Mouse (Mus musculus) 3134 (cell line): ENCODE data around the gene Tmem243.

Experiments
- DNase-seq: peaks from one replicate; pipeline ENCODE4 v3.0.0-alpha.2; 2011; ENCODE audit warnings: low spot score; ENCODE audit not compliant: insufficient read length; ENCODE audit errors: extremely low read depth

The Tmem243 gene

DNA sequence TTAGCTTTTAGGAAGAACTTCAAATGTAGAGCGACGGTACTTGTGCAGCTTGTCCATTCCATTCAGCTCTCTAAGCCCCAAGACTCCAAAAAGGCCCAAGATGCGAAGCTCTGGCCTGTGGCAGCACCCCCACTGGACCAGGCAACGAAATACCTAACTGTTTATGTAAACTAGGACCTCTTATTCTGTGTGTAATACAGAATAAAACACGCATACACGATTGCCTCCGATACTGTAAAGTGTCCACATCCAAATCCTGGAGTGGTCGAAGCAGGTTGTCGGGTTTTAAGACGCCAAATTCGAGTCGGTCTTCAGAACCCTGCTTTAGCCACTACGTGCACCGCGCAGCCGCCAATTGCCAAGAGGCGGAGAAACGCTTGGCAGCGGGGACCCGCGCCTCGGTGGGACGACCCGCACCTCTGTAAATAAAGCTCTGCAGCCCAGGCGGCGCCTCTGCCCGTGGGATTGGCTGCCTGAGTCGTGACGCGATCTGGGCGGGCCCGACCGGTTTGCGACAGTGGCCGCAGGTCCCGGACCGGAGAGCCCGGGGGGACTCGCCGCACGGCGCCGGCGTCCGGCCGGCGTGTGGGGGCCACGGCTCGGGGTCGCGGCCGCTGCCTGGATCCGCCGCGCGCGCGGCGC is at the start of gene Tmem243:
Gene Tmem243 (plus strand): TSS at position 462 of the 642 bp plus-strand sequence.
- DNase-seq, result peak; percentile 86

DNA sequence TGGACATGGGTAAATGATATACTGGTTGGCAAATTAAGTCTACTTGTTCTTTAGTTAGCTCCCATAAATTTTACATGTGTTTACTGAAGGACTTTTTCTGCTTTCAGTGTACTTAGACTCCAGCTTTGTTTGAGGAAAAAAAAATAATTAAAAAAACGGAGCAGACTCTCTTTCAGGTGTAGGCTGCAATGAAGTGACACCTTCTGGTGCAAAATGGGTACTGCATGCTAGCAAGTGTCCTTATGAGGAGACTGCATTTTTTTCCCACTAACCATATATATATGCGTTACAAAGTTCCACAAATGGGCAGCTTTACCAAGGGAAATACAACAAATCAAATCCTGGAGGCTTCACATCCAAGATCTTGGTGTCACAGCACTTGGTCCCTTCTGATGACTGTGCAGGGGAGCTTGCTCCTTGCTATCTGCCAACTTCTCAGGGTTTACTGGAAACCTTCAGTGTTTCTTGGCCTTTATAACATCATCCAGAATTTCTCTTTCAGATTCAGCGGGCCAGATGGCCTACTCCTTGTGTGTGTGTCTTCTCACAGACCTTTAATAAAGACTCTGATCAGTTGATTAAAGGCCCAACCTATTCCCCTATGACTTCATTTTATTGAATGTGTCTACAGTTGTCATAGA is 44.3 kb upstream of the Tmem243 start:
- no peak for DNase-seq

DNA sequence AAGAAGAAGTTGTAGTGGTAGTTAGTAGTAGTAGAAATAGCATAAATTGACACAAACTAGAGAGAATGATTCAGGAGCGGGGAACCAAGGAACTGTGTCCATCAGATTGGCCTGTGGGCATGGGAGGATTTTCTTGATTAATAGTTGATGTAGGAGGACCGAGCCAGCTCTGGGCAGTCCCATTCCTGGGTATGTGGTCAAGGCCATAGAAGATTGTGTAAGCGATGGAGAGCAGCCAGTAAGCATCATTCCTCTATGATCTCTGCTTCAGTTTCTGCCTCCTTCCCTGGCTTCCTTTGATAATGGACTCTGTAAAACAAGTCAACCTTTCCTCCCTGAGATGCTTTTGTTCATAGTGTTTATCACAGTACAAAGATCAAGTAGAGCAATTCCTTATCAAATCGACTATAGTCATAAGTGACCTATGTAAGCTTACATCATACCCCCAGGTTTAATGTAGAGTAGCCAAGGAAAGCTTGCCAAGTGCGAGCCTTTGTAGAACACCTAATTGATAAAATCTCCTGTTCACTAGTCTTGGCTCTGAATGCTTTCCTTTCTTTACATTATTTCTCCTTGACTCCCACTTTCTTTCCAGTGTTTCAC is 43.1 kb upstream of the Tmem243 start:
- DNase-seq, result no peak

DNA sequence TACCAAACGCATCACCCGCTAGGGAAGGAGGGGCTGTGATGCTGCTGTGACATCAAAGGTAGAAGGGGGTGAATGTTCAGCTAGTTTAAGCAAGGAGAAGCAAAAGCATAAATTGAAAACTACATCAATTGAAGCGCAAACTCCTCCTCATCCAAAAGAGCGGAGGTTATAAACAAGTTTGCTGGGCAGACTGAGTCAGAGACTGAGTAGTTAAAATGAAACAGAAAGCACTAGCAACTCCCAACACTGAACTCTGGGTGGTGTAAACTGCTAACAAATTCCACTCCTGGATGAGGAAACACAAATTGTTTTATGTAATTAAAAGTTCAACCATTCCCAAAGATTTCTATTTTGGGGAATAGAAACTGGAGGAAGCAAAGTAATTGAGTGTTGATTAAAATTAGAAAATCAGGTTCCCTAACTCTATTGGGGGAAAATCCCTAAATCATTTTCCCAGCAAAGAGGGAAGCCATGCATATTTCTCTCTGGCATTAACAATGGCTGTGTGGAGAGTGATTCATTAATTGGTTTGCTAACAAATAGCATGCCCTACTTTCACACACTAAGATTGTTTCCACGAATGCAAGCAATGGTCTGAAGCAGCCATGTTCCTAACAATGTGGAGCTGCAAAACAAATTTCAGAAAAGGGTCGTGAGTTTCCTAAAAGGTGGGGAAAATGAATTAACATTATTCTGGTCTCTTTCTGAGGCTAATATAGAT is 41.0 kb upstream of the Tmem243 start:
- no peak for DNase-seq

DNA sequence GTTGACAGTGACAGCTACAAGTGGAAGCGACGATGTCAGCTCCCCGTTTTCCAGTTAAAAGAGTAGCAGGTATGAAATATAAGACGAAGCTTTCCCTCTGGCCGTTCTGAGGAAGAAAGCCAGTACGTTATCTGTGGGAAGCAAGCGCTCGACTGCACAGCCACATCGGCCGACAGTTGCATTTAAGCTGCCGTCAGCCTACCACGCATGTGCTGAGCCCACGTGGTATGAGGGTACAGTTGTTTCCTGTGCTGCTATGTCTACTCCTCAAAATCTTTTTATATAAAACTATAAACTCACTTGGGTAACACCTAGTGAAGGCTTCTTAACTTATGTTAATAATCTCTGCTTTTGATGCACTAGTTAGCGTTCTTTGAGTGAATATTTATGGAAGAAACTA is 40.2 kb upstream of the Tmem243 start:
- no peak for DNase-seq

DNA sequence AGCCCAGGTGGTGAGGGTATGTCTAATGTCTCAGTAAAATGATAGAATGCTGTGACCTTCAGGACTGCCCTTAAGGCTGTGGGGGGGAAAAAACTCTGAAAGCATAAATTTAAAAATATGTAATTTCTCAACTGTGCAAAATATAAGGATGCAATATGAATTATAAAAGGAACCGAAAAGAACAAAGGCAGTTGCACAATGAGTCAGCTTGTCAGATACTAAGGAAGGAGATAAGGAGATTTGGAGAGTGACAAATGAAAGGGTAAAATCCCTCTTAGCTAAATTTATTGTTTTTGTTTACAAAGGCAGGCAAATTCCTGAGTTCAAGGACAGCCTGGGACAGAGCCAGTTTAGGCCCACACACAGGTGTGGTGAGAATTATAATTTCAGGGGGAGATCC is 36.3 kb upstream of the Tmem243 start:
- DNase-seq, result no peak

DNA sequence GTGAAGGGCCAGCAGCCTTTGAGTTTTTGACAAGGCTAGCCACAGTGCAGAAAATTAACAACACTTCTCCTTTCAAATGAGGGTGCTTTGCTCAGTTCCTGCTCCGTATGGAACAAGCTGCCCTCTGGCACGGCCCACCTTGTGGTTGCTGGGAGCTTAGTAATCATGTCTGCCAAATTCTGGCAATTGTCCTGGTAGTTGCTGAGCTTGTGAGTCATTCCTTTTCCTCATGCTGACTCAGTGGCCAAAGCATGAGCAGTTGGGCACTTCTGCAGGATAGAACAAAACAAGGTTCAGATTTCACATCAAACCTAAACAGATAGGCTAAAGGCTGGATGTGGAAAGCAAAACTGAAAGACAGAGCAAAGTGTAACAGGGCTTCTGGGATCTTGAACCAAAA is 31.6 kb upstream of the Tmem243 start:
- peak; percentile 72 for DNase-seq

DNA sequence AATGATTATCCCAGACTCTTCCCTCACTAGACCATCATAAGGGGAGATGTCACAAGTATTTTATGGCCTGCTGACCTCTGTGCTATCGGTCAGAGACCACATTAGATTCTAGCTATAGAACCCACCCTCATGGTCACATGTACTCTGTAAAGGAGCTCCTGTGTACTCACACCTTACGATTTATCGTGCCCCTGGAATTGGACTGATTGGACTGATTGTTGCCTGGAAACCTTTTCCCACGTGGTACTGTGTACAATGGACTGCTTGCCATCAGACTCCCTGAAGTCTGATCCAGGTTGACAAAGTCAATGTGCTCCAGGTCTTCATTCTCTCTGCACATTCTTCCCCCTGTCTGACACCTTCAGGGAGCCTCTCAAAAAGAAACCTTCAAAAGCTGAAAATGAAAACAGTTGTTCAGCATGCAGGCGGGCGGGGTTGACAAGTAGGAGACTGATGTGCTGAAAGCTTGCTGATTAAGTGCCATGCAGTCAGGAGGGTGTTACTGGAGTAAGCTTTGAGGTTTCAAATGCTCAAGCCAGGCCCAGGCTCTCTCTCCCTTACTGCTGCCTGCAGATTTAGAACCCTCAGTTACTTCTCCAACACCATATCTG is 30.8 kb upstream of the Tmem243 start:
- no peak for DNase-seq

DNA sequence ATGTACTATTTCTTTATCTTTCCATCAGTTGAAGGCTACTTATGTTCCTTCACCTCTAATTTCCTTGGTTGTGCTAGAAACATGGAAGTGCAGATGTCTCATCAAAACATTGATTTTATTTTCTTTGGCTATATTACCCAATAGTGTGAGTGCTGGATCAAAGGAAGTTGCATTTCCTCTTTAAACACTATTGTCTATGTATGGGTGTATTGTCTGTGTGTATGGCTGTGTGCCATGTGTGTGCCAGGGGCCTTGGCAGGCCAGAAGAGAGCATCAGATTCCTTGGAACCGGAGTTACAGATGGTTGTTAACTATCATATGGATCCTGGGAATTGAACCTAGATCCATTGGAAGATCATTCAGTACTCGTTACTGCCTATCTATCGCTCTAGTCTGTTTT is 29.1 kb upstream of the Tmem243 start:
- no peak for DNase-seq

DNA sequence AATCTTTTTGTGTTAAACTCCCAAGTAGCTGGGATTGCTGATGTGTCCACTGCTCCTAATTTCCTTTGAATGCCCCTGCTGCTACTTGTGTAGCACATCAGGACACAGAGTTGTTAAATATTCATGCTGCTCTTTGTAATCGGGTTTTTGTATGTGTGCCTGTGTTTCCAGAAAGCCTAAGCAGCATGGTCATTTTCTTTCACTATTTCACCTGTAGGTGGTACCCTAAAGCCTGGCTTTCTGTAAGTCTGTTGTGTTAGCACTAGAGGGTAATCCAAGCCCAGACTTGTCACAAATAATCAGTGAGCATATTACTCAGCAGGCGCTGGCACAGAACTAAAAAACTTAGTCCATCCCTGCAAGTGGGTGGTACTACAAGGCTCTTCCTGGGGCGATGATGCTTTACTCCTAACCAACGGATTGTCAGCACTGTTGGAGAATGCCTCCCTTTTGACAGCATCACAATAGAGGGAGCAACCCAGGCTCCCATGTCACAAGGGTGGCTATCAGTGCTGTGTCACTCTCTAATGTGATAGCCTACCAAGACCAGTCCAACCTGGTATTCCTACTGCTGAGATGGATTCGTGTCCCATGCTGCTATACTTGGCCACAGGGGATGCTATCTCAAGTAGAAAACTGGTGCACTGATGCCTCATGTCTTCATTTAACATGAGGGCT is 27.2 kb upstream of the Tmem243 start:
- peak; percentile 30 for DNase-seq

DNA sequence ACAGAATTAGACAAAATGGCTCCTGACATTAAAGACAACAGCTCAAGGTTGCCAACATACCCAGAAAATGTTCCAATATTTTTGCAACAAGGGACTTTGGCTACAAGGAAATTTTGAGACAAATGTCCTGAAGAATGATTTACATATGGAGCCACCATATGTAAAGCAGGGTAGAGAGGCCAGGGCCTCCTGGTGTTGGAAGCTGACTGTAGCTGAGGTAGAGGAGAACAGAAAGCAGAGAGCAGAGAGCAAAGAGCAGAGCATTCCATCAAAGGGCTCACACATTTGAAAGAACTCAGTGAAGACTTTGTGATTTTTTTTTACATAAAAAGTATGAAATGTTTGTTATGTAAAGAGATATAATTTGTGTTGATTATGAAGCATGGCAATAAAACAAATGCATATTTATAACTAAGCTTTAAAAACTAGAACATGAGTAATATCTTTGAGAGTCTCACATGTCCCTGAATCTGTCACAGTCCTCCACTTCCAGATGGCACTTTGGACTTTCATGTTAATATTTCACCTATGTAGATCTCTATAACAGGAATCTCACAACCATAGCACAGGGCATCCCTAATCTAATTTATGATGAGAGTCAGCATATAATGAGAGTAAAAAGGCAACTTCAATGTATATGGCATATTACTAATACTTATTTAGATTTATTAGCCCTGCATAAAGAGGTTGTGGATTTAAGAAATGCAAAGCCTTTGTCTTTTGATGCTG is 20.5 kb upstream of the Tmem243 start:
- no peak for DNase-seq

DNA sequence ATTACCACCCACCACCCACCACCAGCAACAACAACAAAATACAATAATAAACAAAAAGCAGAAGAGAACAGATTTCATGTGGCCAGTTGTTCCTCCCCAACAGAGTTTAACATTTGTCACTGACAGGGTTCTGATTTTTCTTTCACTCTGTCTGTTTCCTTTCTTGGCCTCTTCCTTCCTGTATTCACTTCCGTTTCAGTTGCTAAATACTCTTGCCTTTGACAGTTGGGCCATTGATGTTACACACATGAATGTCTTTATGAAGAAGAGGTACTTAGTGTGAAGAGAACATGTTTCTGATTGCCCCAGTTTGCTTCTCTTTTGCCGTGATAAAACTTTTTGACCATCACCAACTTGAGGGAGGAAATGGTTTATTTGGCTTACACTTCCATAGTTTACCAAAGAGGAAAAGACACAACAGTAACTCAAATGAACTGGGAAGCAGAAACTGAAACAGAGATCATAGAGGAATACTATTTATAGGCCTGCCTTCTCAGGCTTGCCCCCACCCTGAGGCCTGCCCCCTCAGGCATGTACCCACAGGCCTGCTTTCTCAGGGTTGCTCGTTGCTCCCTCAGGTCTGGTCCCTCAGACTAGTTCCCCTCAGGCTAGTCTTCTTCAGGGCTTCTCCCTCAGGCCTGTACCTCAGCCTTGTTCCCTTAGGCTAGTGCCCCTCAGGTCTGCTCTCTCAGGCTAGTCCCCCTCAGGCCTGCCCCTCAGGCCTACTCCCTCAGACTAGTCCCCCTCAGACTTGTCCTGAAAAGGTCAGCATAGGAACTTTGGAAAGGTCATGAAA is 13.3 kb upstream of the Tmem243 start:
- DNase-seq, result no peak

DNA sequence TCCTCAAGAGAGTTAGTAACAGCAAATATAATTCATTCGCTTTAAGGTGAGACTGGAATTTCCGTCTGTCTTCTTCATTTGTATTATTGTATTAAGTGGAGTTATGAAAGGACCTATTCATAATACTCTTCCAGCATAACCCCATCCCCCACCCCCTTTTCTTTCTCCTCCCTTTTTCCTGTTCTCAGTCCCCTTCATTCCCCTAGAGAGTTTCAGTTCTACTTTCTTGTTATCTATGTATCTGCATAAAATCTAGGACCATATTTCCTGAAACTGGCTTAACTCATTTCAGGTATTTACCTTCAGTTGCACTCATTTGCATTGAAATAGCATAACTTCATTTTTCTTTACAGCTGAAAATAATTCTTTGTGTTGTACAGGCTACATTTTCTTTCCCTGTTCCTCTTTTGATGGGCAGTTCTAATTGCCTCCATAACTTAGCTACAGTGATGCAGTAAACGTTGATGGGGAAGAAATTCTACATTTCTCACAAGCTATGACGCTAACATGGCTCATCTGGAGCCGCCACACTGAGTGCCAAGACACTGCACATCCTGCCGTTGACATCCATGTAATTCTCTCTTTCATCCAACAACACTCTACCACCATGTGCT is 9.9 kb upstream of the Tmem243 start:
- no peak for DNase-seq

DNA sequence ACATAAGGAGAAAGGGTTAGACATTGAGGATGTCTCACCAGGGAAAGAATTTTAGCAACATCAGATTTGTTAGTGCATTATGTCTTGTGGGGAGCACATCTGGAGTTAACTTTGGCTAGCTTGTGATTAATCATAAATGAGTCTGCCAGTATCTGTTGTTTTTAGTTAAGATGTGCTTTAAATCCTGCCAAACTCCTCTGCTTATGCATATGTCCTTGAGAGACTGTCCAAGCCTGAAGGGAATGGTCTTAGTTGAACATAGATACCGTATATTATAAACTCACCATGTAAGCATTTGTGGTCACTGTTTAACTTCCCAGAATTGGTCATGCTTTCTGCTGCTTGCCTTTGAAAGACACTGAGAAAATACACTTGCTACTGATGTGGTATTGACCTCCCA is 7.8 kb upstream of the Tmem243 start:
- DNase-seq, result no peak

DNA sequence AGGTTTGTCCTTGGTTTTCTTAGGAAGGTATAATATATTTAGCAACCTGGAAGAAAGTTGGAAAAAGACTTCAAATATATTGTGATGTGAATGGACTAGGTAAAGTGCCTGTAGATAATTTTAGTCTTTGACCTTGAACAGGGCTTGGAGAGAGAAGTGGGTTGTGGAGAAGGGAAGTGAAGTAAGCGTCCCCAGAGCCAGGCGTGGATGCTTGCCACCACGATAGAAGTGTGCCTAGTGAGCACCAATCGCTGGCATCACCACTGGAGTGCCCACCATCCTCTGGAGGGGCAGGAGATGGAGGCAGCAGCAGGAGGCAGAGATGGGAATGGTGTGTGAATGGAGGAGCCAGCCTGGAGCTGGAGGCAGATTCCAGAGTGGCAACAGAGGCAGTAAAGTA is 7.0 kb upstream of the Tmem243 start:
- DNase-seq, result no peak

DNA sequence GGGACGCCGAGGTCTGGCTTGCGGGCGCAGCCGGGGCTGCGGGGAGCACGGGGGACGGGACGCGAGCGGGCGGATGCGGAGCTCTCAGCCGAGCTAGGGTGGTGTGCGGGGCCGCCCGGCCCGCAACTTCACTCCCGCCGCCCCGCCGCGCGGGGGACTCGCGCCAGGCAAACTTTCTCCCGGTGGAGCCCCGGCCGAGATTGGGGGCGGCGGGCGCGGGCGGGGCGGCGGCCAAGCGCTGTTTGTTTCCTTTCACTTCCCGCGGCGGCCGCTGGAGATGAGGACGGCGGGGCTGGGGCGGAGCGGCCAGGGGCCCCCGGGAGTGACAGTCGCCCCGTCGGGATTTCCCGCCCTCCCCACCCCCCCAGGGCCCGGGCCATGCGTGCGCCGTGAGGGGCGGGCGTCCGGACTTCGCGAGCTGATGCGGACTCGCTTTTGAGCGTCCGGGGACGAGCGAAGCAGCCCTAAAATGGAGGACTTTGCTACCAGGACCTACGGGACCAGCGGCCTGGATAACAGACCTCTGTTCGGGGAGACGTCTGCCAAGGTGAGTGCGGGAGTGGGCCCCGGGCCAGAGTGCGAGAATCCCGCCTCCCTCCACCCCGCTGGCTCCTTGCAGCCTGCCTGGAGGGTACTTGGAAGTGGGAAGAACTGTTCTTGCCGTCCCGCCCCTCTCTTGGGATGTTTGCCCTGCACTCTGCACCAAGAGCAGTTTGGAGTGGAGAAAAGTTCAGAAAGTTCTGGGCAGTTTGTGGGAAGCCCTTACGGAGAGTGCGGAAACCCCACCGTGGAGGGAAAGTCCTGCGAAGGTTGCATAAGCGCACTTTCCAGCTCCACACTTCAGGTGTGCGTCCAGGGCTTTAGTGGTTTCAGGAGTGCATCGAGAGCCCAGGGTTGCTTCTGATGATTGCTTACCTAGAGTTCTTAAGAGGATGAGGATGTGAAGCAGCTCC is 657 bp downstream of the Tmem243 start:
- DNase-seq, result peak; percentile 79

DNA sequence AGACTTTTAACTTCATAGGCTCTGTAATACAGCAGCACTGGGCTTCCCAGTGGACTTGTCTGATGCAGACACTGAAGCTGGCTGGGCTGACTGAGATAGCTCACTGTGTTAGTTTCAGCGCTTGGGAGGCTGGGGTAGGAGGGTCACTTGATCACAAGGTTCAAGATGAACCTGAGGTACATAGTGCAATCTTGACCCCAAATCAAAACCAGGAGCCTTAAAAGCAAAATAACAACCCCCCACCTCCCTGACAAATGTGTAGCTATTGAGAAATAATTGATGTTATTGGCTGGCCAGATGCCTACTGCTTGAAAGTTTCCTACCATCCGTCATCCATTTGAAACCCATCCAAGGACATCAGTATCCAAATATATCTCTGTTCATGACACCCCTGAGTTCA is 2.2 kb downstream of the Tmem243 start:
- DNase-seq, result no peak

DNA sequence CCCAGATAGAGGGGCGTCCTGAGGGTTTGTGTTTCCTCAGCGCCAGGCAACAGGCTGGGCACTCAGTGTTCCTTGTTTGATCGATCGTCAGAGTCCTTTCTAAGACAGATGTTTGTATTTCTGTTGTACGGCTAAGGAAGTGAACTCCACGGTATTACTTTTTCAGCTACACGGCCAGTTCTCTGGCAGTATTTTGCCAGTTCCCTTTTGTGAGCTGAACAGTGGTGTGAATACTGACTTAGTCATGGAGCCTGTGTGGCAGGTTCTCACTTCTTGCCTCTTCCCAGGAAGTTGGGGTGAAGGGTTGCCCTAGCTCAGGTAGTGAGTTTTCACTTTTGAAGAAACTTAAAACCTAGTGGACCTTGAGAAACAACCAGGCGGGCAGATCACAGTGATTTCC is 3.5 kb downstream of the Tmem243 start:
- DNase-seq, result no peak
